In genomic region chr7:73402671-73403070, GRCm38 (mm10) we compare ENCODE assay signal across 17 mouse cellular contexts. TPM values are rescaled to one million over a fixed set of nuclear protein-coding genes. Genes with fewer than 3 reads are reported as not detected.
A peak's percentile ranks its signal among the peaks of the same experiment; 100 is the strongest.
DNase-seq lines count a peak whose midpoint lies in the region; ATAC-seq and TF ChIP-seq lines count a peak whose summit lies in the region.
"Had no signal": no experiment of that assay in that cellular context is flagged by ENCODE, and none has a peak within 500 bp of the region (broad histone marks: within the 10 kb centered on the region; RNA-seq: fewer than 3 reads in every experiment).

No protein-coding gene starts in this region.

- no peak; the same call in 1 of the 2 replicates for ATAC-seq in kidney, postnatal 0 days (replicated peaks; ENCODE audit: low FRiP score, low read depth)
- no peak for ATAC-seq in limb, embryonic 13.5 days (ENCODE audit: low FRiP score, low read depth)
- ATAC-seq: intestine, postnatal 0 days had no signal

- H3K27ac ChIP-seq in kidney, postnatal 0 days: no peak overlapping the region
- H3K27ac ChIP-seq in limb, embryonic 13.5 days: no peak overlapping the region
- H3K27ac ChIP-seq: lung, embryonic 15.5 days had no signal

- H3K36me3 ChIP-seq in kidney, postnatal 0 days (ENCODE audit: insufficient read depth, low read length): no peaks in the 10 kb centered on the region; the same call in 1 of the 2 replicates
- H3K36me3 ChIP-seq in limb, embryonic 13.5 days: peaks cover 49% of the 10 kb centered on the region

- no peak overlapping the region for H3K9ac ChIP-seq in kidney, postnatal 0 days (ENCODE audit: low read depth, low read length)
- H3K9ac ChIP-seq in limb, embryonic 13.5 days: peak overlapping the region; percentile 20; the same call in 1 of the 2 replicates
- H3K9ac ChIP-seq: lung, embryonic 15.5 days had no signal

- no peak overlapping the region for H3K4me2 ChIP-seq in kidney, postnatal 0 days (ENCODE audit: low read length)
- no peak overlapping the region for H3K4me2 ChIP-seq in limb, embryonic 13.5 days (replicated peaks)
- H3K4me2 ChIP-seq: liver, embryonic 11.5 days; lung, embryonic 15.5 days had no signal

- no peak overlapping the region for H3K4me3 ChIP-seq in kidney, postnatal 0 days (replicated peaks; ENCODE audit: low read depth, low read length)
- H3K4me3 ChIP-seq in limb, embryonic 13.5 days: no peak overlapping the region
- H3K4me3 ChIP-seq: lung, embryonic 15.5 days had no signal

- no peak for TF ChIP-seq CTCF in kidney, postnatal 0 days (IDR thresholded peaks at IDR 0.05; ENCODE audit: low read depth)

- DNase-seq in gastrocnemius, adult 18-20 months (ENCODE audit: low spot score): peak; percentile 72
- DNase-seq in gastrocnemius, postnatal 36 days: no peak
- DNase-seq in kidney, postnatal 0 days (ENCODE audit: low spot score): peak; percentile 78
- no peak for DNase-seq in kidney, postnatal 14 days
- peak; percentile 89 for DNase-seq in skeletal muscle tissue, adult 2 months (ENCODE audit: low read depth, low spot score)
- no peak for DNase-seq in frontal cortex, postnatal 36 days (ENCODE audit: low spot score in 2 of 2)
- DNase-seq: adrenal gland, postnatal 25 days; cerebellum, postnatal 10 days; heart, postnatal 10 days; right cerebral cortex, adult 18-20 months had no signal

- H3K9me3 ChIP-seq in kidney, postnatal 0 days (replicated peaks; ENCODE audit: low read length): no peaks in the 10 kb centered on the region
- H3K9me3 ChIP-seq in limb, embryonic 13.5 days: peaks cover 10% of the 10 kb centered on the region
- H3K9me3 ChIP-seq: lung, embryonic 15.5 days had no signal

- intact Hi-C loops in gastrocnemius, postnatal 36 days (cut with DNase I): no loop called here

- 72% methylated on average over 1 of the region's 1 CpGs for WGBS in kidney, postnatal 0 days
- WGBS in limb, embryonic 13.5 days: 63% methylated on average over 1 of the region's 1 CpGs

- H3K27me3 ChIP-seq in kidney, postnatal 0 days (ENCODE audit: insufficient read depth, low read length): no peaks in the 10 kb centered on the region
- no peaks in the 10 kb centered on the region for H3K27me3 ChIP-seq in limb, embryonic 13.5 days
- H3K27me3 ChIP-seq: lung, embryonic 15.5 days had no signal

- H3K4me1 ChIP-seq in kidney, postnatal 0 days (replicated peaks; ENCODE audit: insufficient read depth, low read length): peaks cover 30% of the 10 kb centered on the region
- H3K4me1 ChIP-seq in limb, embryonic 13.5 days: peaks cover 54% of the 10 kb centered on the region

RNA-seq across cellular contexts. Expression of gene Rgma, which starts 27.4 kb away (rescaled TPM):
- total RNA-seq in gastrocnemius, adult 18-20 months (2021): 10 to 100 TPM; 42.0 to 54.6 TPM
- 10 to 100 TPM; 39.1 to 48.9 TPM for total RNA-seq in gastrocnemius, postnatal 36 days (2021)
- 6.6 and 6.7 TPM in 2 replicates for polyA plus RNA-seq in kidney, postnatal 0 days (2015; fragmentation: Nextera tagmentation; extraction: Ambion mirVana)
- 25.3 and 25.6 TPM in 2 replicates for polyA plus RNA-seq in limb, embryonic 13.5 days (2015; fragmentation: Nextera tagmentation; extraction: Ambion mirVana)
- total RNA-seq: megakaryocyte progenitor cell, adult 5-6 weeks; MEL; neutrophil, adult 5-6 weeks had no signal

Comparison
In these comparisons a context has a peak if more than half of its experiments do, and no peak if none do; other contexts are left out.
1. DNase-seq: peak in gastrocnemius, adult 18-20 months (single experiment), kidney, postnatal 0 days (single experiment) and skeletal muscle tissue, adult 2 months (single experiment); none in gastrocnemius, postnatal 36 days (0 of 2), kidney, postnatal 14 days (single experiment) and frontal cortex, postnatal 36 days (0 of 2).